7 mouse cellular contexts compared by ENCODE assay signal in genomic region chr19:25450869-25451629, GRCm38 (mm10). TPM values are rescaled to one million over a fixed set of nuclear protein-coding genes. Genes with fewer than 3 reads are reported as not detected.
A peak's percentile ranks its signal among the peaks of the same experiment; 100 is the strongest.
DNase-seq lines count a peak whose midpoint lies in the region; TF ChIP-seq lines count a peak whose summit lies in the region.

No protein-coding gene starts in this region.

- DNase-seq in left cerebral cortex, adult 11 months (ENCODE audit: low spot score): peak; percentile 18
- no peak for DNase-seq in left cerebral cortex, adult 8-10 months (ENCODE audit: low spot score in 2 of 2)
- peak; percentile 19 for DNase-seq in MEL-GATA-1-ER (ENCODE audit: extremely low read depth, low read depth)
- peak; percentile 69 to 81 for DNase-seq in heart, postnatal 10 days
- DNase-seq in left cerebral cortex, postnatal 4 days: peak; percentile 63
- DNase-seq in retina, postnatal 1 day: peak; percentile 73

- TF ChIP-seq CTCF in bone marrow macrophage, adult 2 months (IDR thresholded peaks at IDR 0.05; ENCODE audit: low read depth, low read length): peak; percentile 30; the same call in 1 of the 2 replicates

- H3K4me1 ChIP-seq in bone marrow macrophage, adult 2 months (ENCODE audit: control insufficient read depth, insufficient read depth, low read length): no peaks in the 10 kb centered on the region

- intact Hi-C loops in heart, postnatal 10 days (cut with DNase I): loop anchor here (1.0 to 5.0 kb wide), 3 partner anchors 110 to 494 kb away; no protein-coding TSS in a partner anchor
- intact Hi-C loops in left cerebral cortex, postnatal 4 days (cut with DNase I): no loop called here

- H3K27ac ChIP-seq in bone marrow macrophage, adult 2 months (ENCODE audit: insufficient read depth, low read depth, low read length): no peak overlapping the region

- H3K4me3 ChIP-seq in bone marrow macrophage, adult 2 months (ENCODE audit: insufficient read depth, low read length): no peak overlapping the region

- TF ChIP-seq POLR2A in bone marrow macrophage, adult 2 months (IDR thresholded peaks at IDR 0.05; ENCODE audit: borderline replicate concordance, low read depth, low read length): no peak

RNA-seq across cellular contexts. Expression of gene Dmrt1, which starts 54.4 kb away (rescaled TPM):
- not detected for total RNA-seq in left cerebral cortex, adult 8-10 months (2022)
- not detected in 2 replicates for polyA plus RNA-seq in bone marrow macrophage, adult 2 months (2012; ENCODE audit: insufficient read depth, insufficient read length, missing spikeins)
- not detected for total RNA-seq in heart, postnatal 10 days (2021)
- total RNA-seq in left cerebral cortex, postnatal 4 days (2021): not detected

Comparison
In these comparisons a context has a peak if more than half of its experiments do, and no peak if none do; other contexts are left out.
1. DNase-seq: peak in left cerebral cortex, adult 11 months (single experiment), MEL-GATA-1-ER (single experiment), heart, postnatal 10 days (2 of 2), left cerebral cortex, postnatal 4 days (single experiment) and retina, postnatal 1 day (single experiment); none in left cerebral cortex, adult 8-10 months (0 of 2).